Mouse (Mus musculus): ENCODE data around the gene Amer2.

Amer2 gene

DNA sequence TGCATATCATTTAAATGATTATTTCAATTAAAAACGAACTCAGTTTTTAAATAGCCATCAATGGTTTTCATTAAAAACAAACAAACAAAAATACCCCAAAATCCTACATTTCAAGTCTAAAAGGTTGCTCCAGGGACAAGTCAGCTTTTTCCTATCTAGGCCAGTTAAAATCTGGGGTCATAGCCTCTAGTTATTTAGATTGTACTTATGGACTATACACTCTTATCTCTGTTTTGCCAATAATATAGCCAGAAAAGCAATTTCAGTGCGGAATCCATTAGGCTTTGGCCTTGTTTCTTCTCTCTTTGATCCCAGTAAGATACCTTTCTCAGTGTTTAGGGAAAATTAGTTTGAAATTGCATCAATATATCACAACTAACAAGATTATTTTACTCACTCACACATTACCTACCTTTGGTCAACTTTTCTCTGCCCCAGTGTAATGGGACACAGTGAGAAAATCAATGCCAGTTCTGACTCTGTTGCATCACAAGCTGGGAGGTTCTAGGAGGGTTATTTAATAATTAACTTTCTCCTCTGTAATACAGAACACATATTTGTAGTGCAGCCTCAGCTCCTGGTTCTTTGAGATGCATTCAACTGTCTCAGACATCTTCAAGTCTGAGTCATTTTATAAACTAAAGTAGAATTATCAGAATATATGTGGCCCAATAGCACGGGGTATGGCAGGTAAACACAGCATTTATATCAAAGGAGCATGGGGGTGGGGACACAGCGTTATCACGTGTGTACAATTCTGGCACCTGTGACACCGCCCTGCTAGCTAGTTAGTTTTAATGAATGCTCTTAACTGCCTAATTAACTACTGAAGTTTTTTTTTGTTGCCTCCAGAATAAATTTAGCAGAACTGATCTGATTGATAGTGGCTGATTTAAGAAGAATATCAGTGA lies 13.8 kb downstream of the Amer2 start:
- DNase-seq (ENCODE audit: low spot score in 2 of 2) = no peak

DNA sequence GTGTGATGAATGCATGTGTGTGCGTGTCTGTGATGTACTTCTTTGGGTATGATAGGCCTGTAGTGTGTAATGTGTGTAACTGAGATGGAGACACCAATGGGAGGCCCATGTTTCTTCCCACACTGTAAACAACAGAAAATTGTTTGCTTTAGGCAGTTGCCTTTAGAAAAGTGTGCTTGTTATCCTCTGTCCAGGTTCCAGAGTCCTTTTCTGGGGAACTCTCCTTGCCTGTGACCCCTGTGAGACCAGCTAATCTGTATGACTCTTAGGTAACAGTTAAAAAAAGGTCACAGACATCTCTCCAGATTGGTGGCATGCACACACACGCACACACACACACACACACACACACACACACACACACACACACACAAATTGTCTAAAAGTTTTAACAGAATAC lies 15.3 kb downstream of the Amer2 start:
- DNase-seq (ENCODE audit: low spot score in 2 of 2) = no peak

DNA sequence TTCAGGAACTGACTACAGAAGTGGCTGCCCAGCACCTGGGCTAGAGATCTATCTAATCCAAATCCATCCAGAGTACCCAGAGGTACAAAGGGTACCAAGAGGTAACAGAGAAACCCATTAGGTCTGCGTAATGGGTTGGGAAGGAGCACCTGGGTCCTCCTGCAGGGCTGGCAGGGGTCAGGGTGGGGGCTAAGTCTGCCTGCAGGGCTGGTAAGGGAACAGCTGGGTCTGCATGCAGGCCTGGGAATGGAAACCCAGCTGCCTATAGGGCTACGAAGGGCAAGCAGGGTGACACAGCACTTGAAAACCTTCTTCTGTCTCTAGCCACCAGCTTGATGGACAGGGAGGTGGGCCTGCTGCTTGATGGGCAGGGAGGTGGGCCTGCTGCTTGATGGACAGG lies 19.1 kb downstream of the Amer2 start:
- no peak for DNase-seq (ENCODE audit: low spot score in 2 of 2)

DNA sequence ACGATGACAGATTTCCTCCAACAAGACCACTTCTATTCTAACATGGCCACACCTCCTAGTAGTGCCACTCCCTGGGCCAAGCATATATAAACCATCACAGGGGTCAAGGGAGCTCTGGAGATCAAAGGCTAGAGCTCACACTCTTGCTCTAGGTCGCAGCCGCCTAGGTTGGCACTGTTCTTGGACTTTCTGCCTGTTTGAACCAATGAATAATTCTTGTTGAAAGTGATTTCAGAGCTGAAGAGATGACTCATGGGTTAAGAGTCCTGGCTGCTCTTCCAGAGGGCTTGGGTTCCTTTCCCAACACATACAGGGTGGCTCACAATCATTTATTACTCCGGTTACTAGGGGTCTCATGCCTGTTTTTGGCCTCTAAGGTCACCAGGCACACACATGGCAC lies 24.3 kb downstream of the Amer2 start:
- DNase-seq (ENCODE audit: low spot score in 2 of 2) = no peak

DNA sequence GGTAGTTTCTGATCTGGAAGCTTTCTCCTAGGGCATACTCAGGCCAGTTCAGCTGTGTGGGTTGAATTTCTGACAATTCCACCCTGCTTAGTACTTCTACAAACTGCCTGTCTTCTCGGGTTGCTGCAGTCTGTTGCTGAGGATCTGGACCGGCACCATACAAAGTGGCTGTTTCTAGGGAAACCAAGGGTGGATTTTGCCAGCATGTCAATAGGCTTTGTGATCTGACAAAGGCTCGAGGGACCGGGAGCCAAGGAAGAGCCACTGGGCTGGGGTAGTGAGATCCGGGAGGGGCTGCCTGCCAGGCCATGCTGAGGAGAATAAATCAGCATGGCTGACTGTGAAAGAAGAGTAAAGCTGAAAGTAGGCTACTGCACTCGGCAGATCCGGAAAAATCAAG lies 25.8 kb downstream of the Amer2 start:
- DNase-seq (ENCODE audit: low spot score in 2 of 2) = no peak

DNA sequence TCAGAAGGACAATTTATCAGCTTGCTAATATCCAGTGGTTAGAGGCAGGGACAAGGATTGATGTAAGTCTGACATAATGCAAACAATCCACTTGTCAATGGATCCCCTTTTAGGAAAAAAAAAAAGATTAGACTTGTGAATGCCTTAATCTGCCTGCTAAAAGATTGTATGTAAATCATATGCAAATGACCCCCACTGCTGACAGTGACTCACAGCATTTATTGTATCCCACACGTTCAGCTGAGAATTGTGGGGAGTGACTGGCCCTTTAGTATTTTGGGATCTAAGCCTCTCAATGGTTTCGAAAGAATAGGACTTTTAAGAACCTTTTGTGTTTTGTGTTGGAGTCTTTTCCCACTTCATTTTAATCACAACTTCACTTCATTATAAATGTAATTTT lies 30.2 kb downstream of the Amer2 start:
- no peak for DNase-seq (ENCODE audit: low spot score in 2 of 2)

DNA sequence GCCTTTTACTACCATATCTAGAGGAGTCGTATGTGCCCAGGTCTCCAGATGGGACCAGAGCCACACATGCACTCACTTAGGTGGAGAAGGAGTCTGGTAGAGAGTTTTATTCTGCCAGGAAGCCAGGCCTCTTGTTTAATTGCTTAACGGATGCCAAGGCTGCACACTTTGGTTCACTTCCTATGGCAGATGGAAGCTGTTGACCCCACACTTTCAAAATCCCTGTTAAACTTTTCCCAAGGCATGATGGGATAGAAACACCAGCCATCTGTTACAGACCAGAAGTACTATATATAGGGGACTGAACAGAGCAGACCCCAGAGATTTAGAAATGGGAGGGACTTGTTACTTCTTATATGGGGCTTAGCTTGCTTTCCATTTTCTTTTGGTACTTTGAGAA lies 32.8 kb downstream of the Amer2 start:
- no peak for DNase-seq (ENCODE audit: low spot score in 2 of 2)

DNA sequence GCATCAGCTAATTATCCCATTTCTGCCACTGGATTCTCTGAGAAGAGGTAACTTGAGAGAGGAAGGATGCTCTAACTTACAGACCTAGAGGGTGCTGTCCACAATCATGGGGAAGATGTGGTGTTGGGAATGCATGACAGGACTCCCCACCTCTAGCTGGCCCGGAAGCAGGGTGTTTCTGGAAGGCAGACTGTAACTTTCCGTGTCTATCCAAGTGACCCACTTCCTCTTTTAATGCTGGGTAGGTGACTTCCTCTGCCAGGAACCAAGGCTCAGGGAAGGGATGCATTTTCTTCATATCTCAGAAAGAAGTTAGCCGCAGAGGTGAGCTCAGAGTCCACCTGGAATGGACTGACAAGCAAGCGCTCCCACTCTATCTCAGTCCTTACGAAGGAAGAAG lies 33.5 kb downstream of the Amer2 start:
- no peak for DNase-seq (ENCODE audit: low spot score in 2 of 2)

DNA sequence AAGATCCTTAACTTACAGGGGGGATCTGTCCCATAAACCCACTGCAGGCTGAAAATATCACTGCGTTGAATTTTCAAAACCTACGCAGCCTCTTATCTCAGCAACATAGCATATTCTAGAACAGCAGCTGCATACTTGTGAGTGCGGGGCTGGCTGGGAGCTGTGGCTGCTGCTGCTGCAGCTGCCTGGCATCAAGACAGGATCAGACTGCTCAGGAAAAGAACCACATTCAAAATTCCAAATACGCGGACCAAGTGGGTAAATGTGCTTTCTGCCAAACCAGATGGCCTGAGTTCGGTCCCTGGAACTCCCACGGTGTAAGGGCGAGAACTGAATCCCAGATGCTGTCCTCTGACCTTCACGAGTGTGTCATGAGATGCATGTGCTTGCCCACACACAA lies 34.3 kb downstream of the Amer2 start:
- DNase-seq (ENCODE audit: low spot score in 2 of 2) = no peak

DNA sequence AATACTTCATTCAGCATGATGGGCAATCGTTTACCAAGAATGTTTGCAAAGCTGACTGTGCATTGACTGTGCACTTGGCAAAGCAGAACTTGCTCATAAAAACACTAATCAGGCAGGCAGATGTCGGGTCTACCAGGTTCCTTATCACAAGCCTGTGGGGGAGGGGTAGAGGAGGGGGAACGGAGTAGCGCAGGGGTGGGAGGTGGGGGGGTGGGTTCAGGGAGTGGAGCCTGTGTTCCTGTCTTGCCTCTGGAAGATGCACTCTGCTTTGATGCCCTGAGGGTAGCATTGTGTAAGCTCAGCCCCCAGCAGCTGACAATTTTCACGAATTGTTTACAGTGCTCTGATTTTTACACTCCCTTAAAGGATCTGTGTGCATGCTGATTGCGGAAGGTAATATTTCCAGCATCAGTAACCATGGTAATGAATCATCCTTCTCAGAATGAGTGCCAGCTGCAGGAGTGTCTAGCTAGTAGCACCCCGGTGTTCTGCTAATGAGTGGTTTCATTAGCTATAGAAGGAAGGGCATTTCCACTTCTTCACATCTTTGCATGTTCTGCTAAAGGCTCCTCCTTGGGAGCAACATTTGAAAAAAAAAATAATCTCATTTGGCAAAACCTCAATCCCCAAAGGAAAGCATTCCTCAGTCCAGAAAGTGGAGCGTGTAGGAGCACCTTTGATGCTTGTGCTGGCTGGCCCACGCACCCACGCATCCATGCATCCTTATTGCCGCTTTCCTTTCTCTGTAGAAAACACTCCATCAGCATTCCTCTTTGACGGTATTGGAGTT lies 36.8 kb downstream of the Amer2 start:
- DNase-seq (ENCODE audit: low spot score in 2 of 2) = no peak

DNA sequence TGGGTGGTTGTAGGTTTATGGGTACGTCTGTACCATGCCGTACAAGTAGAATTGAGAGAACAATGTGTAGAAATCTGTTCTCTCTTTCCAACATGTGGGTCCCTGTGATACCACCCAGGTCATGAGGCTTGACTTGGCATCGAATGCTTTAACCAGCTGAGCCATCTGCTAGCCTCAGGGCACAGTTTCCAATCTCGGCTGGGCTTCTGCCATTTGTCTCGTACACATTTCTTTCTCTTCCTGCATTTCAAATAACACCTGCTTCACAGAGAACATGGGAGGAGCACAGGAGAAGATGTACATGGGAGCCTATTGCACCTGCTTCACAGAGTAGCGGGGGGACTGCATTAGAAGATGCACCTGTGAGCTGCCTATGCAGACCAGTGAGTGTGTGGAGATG lies 38.2 kb downstream of the Amer2 start:
- DNase-seq (ENCODE audit: low spot score in 2 of 2) = no peak

DNA sequence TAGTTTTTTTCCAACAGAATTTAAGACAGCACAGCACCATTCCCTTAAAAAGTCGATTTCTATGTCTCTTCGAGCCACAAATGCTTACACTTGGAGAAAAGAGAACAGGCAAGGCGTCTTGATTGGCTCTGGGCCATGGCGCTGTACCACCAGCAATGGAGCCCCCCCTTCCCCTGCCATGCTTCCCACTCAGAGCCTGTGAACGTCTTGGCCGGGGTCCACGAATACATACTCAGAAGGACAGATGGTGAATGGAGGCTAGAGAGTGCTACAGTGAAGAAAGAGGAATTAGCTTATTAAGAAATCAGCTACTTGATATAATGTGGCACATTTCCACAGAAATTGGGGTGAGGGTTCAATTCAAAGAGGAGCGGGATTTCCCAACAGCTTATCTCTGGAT lies 41.6 kb downstream of the Amer2 start:
- DNase-seq (ENCODE audit: low spot score in 2 of 2) = no peak

DNA sequence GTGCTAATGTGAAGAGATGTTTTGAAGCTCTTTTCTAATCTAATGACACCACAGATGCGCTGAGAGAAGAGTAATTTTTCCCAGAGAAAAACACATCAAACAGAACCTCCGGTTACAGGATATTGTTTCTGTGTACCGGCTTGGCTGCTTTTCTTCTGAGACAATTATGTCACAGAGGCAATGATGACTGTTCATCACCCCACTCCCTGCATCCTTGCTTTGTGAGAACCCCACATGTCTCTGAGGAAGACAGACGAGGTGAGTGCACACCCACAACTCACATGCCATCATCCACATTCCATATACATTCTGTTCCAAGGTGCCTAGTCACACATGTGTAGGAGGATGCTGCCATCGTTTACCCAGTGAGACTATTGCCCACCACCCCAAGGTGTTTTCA lies 44.9 kb downstream of the Amer2 start:
- DNase-seq (ENCODE audit: low spot score in 2 of 2) = no peak

DNA sequence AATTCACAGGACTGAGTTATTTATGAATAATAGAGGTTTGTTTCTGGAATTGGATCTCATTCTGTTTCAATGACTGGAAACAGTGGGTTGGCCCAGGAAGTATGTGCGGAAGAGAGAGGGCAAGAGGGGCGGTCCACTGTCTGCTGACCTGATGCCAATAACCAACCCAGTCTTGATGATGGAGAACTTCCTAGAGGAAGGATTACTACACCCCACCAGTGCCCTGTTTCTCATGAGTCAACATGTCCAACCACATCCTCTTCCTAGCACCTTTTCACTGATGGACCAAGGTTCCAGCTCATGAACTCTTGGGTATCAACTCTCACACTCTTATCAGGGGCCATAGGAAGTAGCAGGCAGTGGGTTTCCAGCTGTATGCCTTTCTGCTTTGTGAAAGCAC lies 49.9 kb downstream of the Amer2 start:
- DNase-seq (ENCODE audit: low spot score in 2 of 2) = no peak

DNA sequence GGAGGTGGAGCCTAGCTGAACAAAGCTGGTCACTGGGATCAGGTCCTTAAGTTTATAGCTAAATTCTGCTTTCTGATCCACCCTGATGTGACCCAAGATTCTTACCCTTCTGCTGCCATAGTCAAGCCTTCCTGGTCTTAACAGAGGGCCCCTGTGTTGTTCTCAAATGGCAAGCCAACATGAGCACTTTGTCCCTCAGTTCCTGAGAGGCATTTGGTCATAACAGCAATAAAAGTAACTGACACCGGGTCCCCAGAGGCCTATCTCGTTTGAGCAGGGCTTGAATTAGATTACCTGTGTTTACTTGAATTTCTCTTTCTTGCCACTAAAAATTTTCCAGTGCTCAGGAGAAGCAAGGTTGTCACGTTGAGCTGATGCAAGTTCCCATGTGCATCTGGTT lies 51.1 kb downstream of the Amer2 start:
- DNase-seq (ENCODE audit: low spot score in 2 of 2) = no peak

DNA sequence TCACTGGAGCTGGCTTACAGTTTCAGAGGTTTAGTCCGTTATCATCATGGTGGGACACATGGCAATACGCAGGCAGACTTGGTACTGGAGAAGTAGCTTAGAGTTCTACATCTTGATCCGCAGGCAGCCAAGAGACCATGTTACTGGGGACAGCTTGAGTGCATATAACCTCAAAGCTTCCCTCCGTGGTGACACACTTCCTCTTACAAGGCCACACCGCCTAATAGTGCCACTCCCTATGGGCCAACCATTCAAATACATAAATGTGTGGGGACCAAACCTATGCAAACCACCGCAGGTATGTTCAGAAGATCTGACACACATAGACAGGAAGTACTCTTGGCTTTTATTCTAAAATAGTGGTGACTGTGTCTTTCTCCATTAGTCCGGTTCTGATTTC lies 52.5 kb downstream of the Amer2 start:
- no peak for DNase-seq (ENCODE audit: low spot score in 2 of 2)

DNA sequence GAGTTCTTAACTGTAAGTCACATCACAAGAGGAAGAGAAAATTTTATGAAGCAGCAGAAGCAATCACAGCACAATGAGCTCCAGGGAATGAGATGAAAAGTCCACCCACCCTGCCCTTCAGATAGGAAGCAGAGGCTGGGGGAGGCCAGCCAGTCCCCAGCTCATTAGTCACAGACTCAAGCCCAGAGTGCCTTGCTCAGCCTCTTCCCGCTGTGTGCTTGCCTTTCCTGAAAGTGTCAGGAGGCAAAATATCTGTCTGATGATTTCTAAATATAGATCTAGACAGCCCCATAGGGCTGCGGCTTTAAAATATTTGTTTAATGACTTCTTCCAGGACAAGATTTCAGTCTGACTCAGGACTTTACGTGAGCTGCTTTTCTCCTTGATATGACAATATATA lies 54.8 kb downstream of the Amer2 start:
- DNase-seq (ENCODE audit: low spot score in 2 of 2) = no peak

DNA sequence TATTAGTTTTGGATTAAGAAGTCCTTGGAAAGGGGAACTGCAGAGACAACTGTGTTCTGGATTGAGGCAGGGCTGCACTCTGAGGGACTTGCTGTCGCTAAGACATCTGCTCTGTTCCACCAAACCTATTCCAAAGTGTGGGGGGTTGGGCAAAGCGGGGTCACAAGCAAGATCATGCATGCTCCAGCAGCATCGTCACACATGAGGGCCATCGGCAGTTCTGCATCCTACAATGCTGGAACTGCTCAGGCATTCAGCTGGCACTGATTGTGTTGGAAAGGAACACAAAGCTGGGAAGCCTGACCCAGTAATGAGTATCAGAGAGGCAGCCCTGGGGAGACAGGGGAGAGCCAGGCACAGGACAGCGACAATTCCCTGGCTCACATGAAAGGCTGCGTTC lies 56.5 kb downstream of the Amer2 start:
- DNase-seq (ENCODE audit: low spot score in 2 of 2) = no peak

DNA sequence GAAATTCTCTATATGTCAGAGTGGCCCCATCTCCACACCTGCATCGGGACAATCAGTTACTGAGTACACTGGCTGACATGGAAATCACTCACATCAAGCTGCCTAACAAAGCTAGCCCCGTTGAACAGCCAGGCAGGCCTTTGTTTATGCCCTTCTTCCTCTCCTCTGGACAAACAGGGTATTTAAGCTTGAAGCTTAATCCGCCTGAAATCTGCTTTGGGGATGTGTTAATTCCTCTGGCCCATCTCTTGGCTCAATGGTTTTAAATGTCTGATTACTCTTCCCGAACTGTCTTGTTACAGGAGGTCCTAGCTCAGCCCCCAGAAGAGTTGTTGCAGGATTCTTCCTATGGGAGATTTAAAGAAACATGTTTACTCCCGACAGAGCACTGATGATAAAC lies 58.5 kb downstream of the Amer2 start:
- DNase-seq (ENCODE audit: low spot score in 2 of 2) = no peak

DNA sequence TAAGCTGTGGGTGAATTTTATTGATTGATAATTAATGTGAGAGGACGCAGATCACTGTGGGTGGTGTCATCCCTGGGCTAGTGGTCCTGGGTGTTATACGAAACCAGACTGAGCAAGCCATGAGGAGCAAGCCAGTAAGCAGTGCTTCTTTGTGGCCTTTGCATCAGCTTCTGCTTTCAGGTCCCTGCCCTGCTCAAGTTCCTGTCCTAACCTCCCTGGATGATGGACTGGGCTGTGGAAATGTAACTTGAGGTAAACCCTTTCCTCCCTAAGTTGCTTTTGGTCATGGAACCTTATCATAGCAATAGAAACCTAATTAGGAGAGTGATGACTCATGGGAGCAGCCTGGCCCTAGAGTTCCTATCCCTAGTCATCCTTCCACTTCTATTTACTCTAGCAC lies 59.1 kb downstream of the Amer2 start:
- DNase-seq (ENCODE audit: low spot score in 2 of 2) = no peak

DNA sequence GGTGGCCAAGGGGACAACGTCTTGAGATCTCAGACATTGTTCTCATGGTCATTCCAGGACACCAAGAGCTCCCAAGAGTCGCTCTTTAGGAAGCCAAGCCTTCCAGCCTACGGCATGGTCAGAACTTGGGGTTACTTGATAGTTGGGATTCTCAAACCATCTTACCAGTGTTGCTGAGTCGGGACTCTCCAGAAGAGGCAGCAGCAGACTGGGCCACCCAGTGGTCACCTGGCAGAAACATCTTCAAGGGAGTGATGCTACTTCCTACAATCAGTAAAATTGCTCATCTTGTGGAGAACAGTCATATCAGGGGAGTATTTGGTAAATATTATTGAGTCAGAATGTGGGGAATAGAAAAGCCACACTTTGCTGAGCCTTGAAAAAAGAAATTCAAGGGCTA lies 62.5 kb downstream of the Amer2 start:
- DNase-seq (ENCODE audit: low spot score in 2 of 2) = peak in 1 of 2 experiments; percentile 3

DNA sequence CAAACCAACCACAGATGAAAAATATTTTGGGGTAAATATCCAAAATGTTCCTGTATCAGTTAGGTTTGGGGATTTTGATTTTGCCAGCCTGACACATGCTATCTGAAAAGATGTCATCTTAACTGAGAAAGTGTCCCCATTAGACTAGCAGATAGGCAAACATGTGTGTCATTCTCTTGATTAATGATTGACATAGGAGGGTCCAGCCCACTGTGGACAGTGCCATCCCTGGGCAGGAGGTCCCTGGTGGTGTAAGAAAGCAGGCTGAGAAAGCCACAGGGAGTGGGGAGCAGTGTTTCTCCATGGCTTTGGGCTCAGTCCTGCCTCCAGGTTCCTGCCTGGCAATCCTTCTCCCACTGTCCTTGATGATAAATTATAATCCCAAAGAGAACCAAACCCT lies 63.3 kb downstream of the Amer2 start:
- no peak for DNase-seq (ENCODE audit: low spot score in 2 of 2)

Data from urinary bladder, postnatal 36 days (tissue).